8 mouse cellular contexts compared by ENCODE assay signal in genomic region chr4:97628881-97629605, GRCm38 (mm10).
A peak's percentile ranks its signal among the peaks of the same experiment; 100 is the strongest.
DNase-seq lines count a peak whose midpoint lies in the region; ATAC-seq and TF ChIP-seq lines count a peak whose summit lies in the region.

No protein-coding gene starts in this region.

- no peak for TF ChIP-seq CTCF in lung, embryonic 14.5 days (IDR thresholded peaks at IDR 0.05; ENCODE audit: low read depth)

- peaks cover 19% of the 10 kb centered on the region; the same call in 1 of the 2 replicates for H3K4me1 ChIP-seq in lung, embryonic 14.5 days (ENCODE audit: insufficient read depth)
- H3K4me1 ChIP-seq in forebrain, embryonic 12.5 days: peaks cover 23% of the 10 kb centered on the region
- peaks cover 4% of the 10 kb centered on the region for H3K4me1 ChIP-seq in intestine, embryonic 16.5 days (ENCODE audit: control insufficient read depth, insufficient read depth, low read length)
- H3K4me1 ChIP-seq in neural tube, embryonic 15.5 days: peaks cover 20% of the 10 kb centered on the region

- H3K36me3 ChIP-seq in lung, embryonic 14.5 days (ENCODE audit: insufficient read depth): no peaks in the 10 kb centered on the region
- no peaks in the 10 kb centered on the region for H3K36me3 ChIP-seq in forebrain, embryonic 12.5 days (replicated peaks)
- H3K36me3 ChIP-seq in intestine, embryonic 16.5 days (ENCODE audit: control insufficient read depth, insufficient read depth, low read length): no peaks in the 10 kb centered on the region
- no peaks in the 10 kb centered on the region for H3K36me3 ChIP-seq in neural tube, embryonic 15.5 days

- 28% methylated on average over 14 of the region's 14 CpGs for WGBS in lung, embryonic 14.5 days
- 33% methylated on average over 14 of the region's 14 CpGs for WGBS in forebrain, embryonic 12.5 days
- 35% methylated on average over 14 of the region's 14 CpGs for WGBS in intestine, embryonic 16.5 days
- 33% methylated on average over 14 of the region's 14 CpGs for WGBS in neural tube, embryonic 15.5 days

- no peak overlapping the region for H3K27ac ChIP-seq in lung, embryonic 14.5 days (ENCODE audit: low read depth)
- peak overlapping the region; percentile 67; the same call in 1 of the 2 replicates for H3K27ac ChIP-seq in forebrain, embryonic 12.5 days
- H3K27ac ChIP-seq in intestine, embryonic 16.5 days (ENCODE audit: low read length): no peak overlapping the region
- H3K27ac ChIP-seq in neural tube, embryonic 15.5 days (replicated peaks): no peak overlapping the region

- no peak overlapping the region for H3K9ac ChIP-seq in lung, embryonic 14.5 days
- H3K9ac ChIP-seq in forebrain, embryonic 12.5 days: no peak overlapping the region
- no peak overlapping the region for H3K9ac ChIP-seq in intestine, embryonic 16.5 days (ENCODE audit: low read depth, low read length)
- H3K9ac ChIP-seq in neural tube, embryonic 15.5 days (replicated peaks): no peak overlapping the region

- peak; percentile 52 for DNase-seq in lung, embryonic 14.5 days
- no peak for DNase-seq in lung, postnatal 36 days
- no peak for DNase-seq in thymus, postnatal 25 days
- DNase-seq in c-Kit-positive CD71-positive TER-119-positive erythroid progenitor cells, embryonic 14.5 days (ENCODE audit: low spot score): no peak
- DNase-seq in thymus, adult 18-20 months: no peak

- H3K9me3 ChIP-seq in lung, embryonic 14.5 days (ENCODE audit: low read depth, low read length): no peaks in the 10 kb centered on the region
- no peaks in the 10 kb centered on the region for H3K9me3 ChIP-seq in forebrain, embryonic 12.5 days
- no peaks in the 10 kb centered on the region for H3K9me3 ChIP-seq in intestine, embryonic 16.5 days (ENCODE audit: control insufficient read depth, low read length)
- no peaks in the 10 kb centered on the region for H3K9me3 ChIP-seq in neural tube, embryonic 15.5 days (replicated peaks)

- H3K4me2 ChIP-seq in lung, embryonic 14.5 days: no peak overlapping the region
- no peak overlapping the region for H3K4me2 ChIP-seq in forebrain, embryonic 12.5 days
- no peak overlapping the region for H3K4me2 ChIP-seq in intestine, embryonic 16.5 days (ENCODE audit: low read depth, low read length)
- H3K4me2 ChIP-seq in neural tube, embryonic 15.5 days: no peak overlapping the region

- peak; percentile 62 for ATAC-seq in lung, embryonic 14.5 days (ENCODE audit: insufficient read depth)
- ATAC-seq in forebrain, embryonic 12.5 days (ENCODE audit: low FRiP score): peak; percentile 88
- ATAC-seq in intestine, embryonic 16.5 days: peak; percentile 89
- ATAC-seq in neural tube, embryonic 15.5 days (ENCODE audit: low FRiP score): peak; percentile 43; the same call in 1 of the 2 replicates

- H3K27me3 ChIP-seq in lung, embryonic 14.5 days (ENCODE audit: insufficient read depth, low read length): no peaks in the 10 kb centered on the region
- H3K27me3 ChIP-seq in forebrain, embryonic 12.5 days: peaks cover 8% of the 10 kb centered on the region; the same call in 1 of the 2 replicates
- H3K27me3 ChIP-seq in intestine, embryonic 16.5 days (replicated peaks; ENCODE audit: control insufficient read depth, insufficient read depth, low read length): no peaks in the 10 kb centered on the region
- H3K27me3 ChIP-seq in neural tube, embryonic 15.5 days (replicated peaks): no peaks in the 10 kb centered on the region

- H3K4me3 ChIP-seq in lung, embryonic 14.5 days (ENCODE audit: low read depth, low read length): no peak overlapping the region
- H3K4me3 ChIP-seq in forebrain, embryonic 12.5 days (replicated peaks): no peak overlapping the region
- no peak overlapping the region for H3K4me3 ChIP-seq in intestine, embryonic 16.5 days (ENCODE audit: low read length)
- H3K4me3 ChIP-seq in neural tube, embryonic 15.5 days (replicated peaks): no peak overlapping the region
